Comparison of ENCODE assay signal across 10 mouse cellular contexts in genomic region chr17:27316711-27317575, GRCm38 (mm10).
DNase-seq lines count a peak whose midpoint lies in the region; ATAC-seq and TF ChIP-seq lines count a peak whose summit lies in the region.
"Had no signal": no experiment of that assay in that cellular context is flagged by ENCODE, and none has a peak within 500 bp of the region (broad histone marks: within the 10 kb centered on the region; RNA-seq: fewer than 3 reads in every experiment).

No protein-coding gene starts in this region.

- H3K4me3 ChIP-seq in hindbrain, embryonic 10.5 days = no peak overlapping the region
- no peak overlapping the region for H3K4me3 ChIP-seq in hindbrain, embryonic 11.5 days (ENCODE audit: low read depth, low read length)
- no peak overlapping the region for H3K4me3 ChIP-seq in testis, adult 2 months (ENCODE audit: control insufficient read depth, low read depth, low read length)
- no peak overlapping the region for H3K4me3 ChIP-seq in left cerebral cortex, adult 2 months

- H3K4me2 ChIP-seq in hindbrain, embryonic 11.5 days (replicated peaks; ENCODE audit: low read depth, low read length) = no peak overlapping the region

- no peak for ATAC-seq in hindbrain, embryonic 11.5 days (ENCODE audit: low FRiP score)
- ATAC-seq in megakaryocyte-erythroid progenitor cell, adult 5-6 weeks (replicated peaks; ENCODE audit: low FRiP score, low TSS enrichment, poor library complexity, severe bottlenecking) = no peak

- 0 out of 2 replicates have a peak overlapping the region, but pooled peaks have one; percentile 36 for H3K27ac ChIP-seq in hindbrain, embryonic 10.5 days
- H3K27ac ChIP-seq in hindbrain, embryonic 11.5 days (ENCODE audit: low read depth, low read length) = no peak overlapping the region
- H3K27ac ChIP-seq in testis, adult 2 months (ENCODE audit: control insufficient read depth, insufficient read depth, low read depth, low read length) = peak overlapping the region; percentile 76
- H3K27ac ChIP-seq in left cerebral cortex, adult 2 months = no peak overlapping the region

- H3K9ac ChIP-seq in hindbrain, embryonic 11.5 days (ENCODE audit: low read depth, low read length) = no peak overlapping the region; the same call in 1 of the 2 replicates

- H3K9me3 ChIP-seq in hindbrain, embryonic 10.5 days = no peaks in the 10 kb centered on the region
- no peaks in the 10 kb centered on the region for H3K9me3 ChIP-seq in hindbrain, embryonic 11.5 days (ENCODE audit: control insufficient read depth, low read length)
- H3K9me3 ChIP-seq: megakaryocyte, embryonic 14.5 days had no signal

- no peak for TF ChIP-seq CTCF in testis, adult 2 months (IDR thresholded peaks at IDR 0.05; ENCODE audit: control insufficient read depth, insufficient read depth, insufficient replicate concordance, low read depth, low read length)
- no peak for TF ChIP-seq CTCF in left cerebral cortex, adult 2 months (IDR thresholded peaks at IDR 0.05)

- peaks cover 11% of the 10 kb centered on the region; the same call in 1 of the 2 replicates for H3K27me3 ChIP-seq in hindbrain, embryonic 10.5 days (ENCODE audit: insufficient read depth, poor library complexity, severe bottlenecking)
- H3K27me3 ChIP-seq in hindbrain, embryonic 11.5 days (ENCODE audit: control insufficient read depth, insufficient read depth, low read length) = no peaks in the 10 kb centered on the region
- no peaks in the 10 kb centered on the region for H3K27me3 ChIP-seq in testis, adult 2 months (ENCODE audit: control insufficient read depth, insufficient read depth, low read length)

- 86% methylated on average over 21 of the region's 21 CpGs for WGBS in hindbrain, embryonic 10.5 days
- 85% methylated on average over 21 of the region's 21 CpGs for WGBS in hindbrain, embryonic 11.5 days

- intact Hi-C loops in left cerebral cortex, adult 2 months (cut with DNase I) = no loop called here

- H3K4me1 ChIP-seq in hindbrain, embryonic 10.5 days (replicated peaks) = peaks cover 52% of the 10 kb centered on the region
- H3K4me1 ChIP-seq in hindbrain, embryonic 11.5 days (replicated peaks; ENCODE audit: control insufficient read depth, insufficient read depth, low read length) = no peaks in the 10 kb centered on the region; the same call in none of the 2 replicates
- H3K4me1 ChIP-seq in testis, adult 2 months (ENCODE audit: control insufficient read depth, insufficient read depth, low read length) = peaks cover 33% of the 10 kb centered on the region

- peak; percentile 64 for DNase-seq in adrenal gland, adult 2 months
- no peak for DNase-seq in adrenal gland, postnatal 4 days (ENCODE audit: low spot score in 2 of 2)
- DNase-seq in hindbrain, embryonic 10.5 days (ENCODE audit: low spot score) = no peak
- no peak for DNase-seq in hindbrain, embryonic 11.5 days (ENCODE audit: low spot score)
- no peak for DNase-seq in testis, postnatal 10 days (ENCODE audit: low spot score)
- no peak for DNase-seq in left cerebral cortex, adult 2 months (ENCODE audit: extremely low spot score in 1 of 2, low spot score in 2 of 2)
- DNase-seq: cerebellum, adult 11 months had no signal

- peak; percentile 25; the same call in 1 of the 2 replicates for TF ChIP-seq POLR2A in testis, adult 2 months (IDR thresholded peaks at IDR 0.05; ENCODE audit: control insufficient read depth, low read depth, low read length)

- H3K36me3 ChIP-seq in hindbrain, embryonic 10.5 days = no peaks in the 10 kb centered on the region
- no peaks in the 10 kb centered on the region for H3K36me3 ChIP-seq in hindbrain, embryonic 11.5 days (ENCODE audit: control insufficient read depth, insufficient read depth, low read length)
- H3K36me3 ChIP-seq in testis, adult 2 months (ENCODE audit: control insufficient read depth, insufficient read depth, low read length) = no peaks in the 10 kb centered on the region

Comparison
In these comparisons a context has a peak if more than half of its experiments do, and no peak if none do; other contexts are left out.
1. H3K27ac ChIP-seq: peak in hindbrain, embryonic 10.5 days (single experiment) and testis, adult 2 months (single experiment); none in hindbrain, embryonic 11.5 days (single experiment) and left cerebral cortex, adult 2 months (single experiment).